In the genomic region with DNA sequence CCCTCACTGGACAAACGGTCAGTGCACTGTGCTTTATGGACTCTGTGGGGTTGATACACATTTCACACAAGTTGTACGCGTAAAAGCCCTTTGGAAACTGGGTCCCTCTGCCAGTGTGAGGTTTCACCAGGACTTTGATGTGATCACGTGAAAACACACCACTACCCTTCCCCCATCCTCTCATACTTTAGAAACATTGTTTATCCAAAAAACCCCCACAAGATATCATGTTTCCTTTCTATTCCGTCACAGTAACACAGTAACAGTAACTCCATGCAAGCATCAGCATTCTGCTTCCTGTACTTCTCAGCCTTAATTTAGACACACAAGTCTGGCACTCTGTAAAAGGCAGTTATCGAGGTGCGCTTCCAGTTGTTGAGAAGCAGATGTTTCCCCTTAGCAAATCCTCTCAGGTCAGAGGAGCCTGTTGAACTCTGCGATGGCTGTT, we compare ENCODE assay signal across 13 mouse cellular contexts. TPM values are rescaled to one million over a fixed set of nuclear protein-coding genes. Genes with fewer than 3 reads are reported as not detected.
DNase-seq lines count a peak whose midpoint lies in the region; ATAC-seq and TF ChIP-seq lines count a peak whose summit lies in the region.
"Had no signal": no experiment of that assay in that cellular context is flagged by ENCODE, and none has a peak within 500 bp of the region (broad histone marks: within the 10 kb centered on the region; RNA-seq: fewer than 3 reads in every experiment).

No protein-coding gene starts in this region.

- TF ChIP-seq POLR2A in heart, adult 2 months (IDR thresholded peaks at IDR 0.05; ENCODE audit: insufficient read depth, low read depth, low read length): no peak
- no peak for TF ChIP-seq POLR2A in kidney, adult 2 months (IDR thresholded peaks at IDR 0.05; ENCODE audit: low read depth, low read length)

- peak; percentile 24; the same call in 1 of the 2 replicates for ATAC-seq in heart, embryonic 16.5 days (replicated peaks; ENCODE audit: extremely low read depth, insufficient read depth, low FRiP score)
- no peak for ATAC-seq in hindbrain, embryonic 11.5 days (ENCODE audit: low FRiP score)

- WGBS in heart, embryonic 16.5 days: 56% methylated on average over 8 of the region's 8 CpGs
- 40% methylated on average over 8 of the region's 8 CpGs for WGBS in heart, adult 2 months
- 35% methylated on average over 8 of the region's 8 CpGs for WGBS in kidney, adult 2 months
- WGBS in hindbrain, embryonic 11.5 days: 67% methylated on average over 8 of the region's 8 CpGs

- H3K9ac ChIP-seq in heart, embryonic 16.5 days (ENCODE audit: low read length): no peak overlapping the region
- no peak overlapping the region for H3K9ac ChIP-seq in heart, adult 2 months (ENCODE audit: low read depth, low read length)
- no peak overlapping the region for H3K9ac ChIP-seq in hindbrain, embryonic 11.5 days (ENCODE audit: low read depth, low read length)
- H3K9ac ChIP-seq: hindbrain, embryonic 15.5 days; liver, embryonic 13.5 days had no signal

- intact Hi-C loops in heart, adult 2 months (cut with DNase I): loop anchor here (5.0 kb wide), 1 partner anchor 64 kb away; no protein-coding TSS in a partner anchor

- H3K4me2 ChIP-seq in heart, embryonic 16.5 days (ENCODE audit: low read depth, low read length): peak overlapping the region; percentile 16
- H3K4me2 ChIP-seq in hindbrain, embryonic 11.5 days (replicated peaks; ENCODE audit: low read depth, low read length): no peak overlapping the region
- H3K4me2 ChIP-seq: hindbrain, embryonic 15.5 days; liver, embryonic 13.5 days had no signal

- no peak overlapping the region for H3K4me3 ChIP-seq in heart, embryonic 16.5 days (ENCODE audit: low read length)
- H3K4me3 ChIP-seq in heart, adult 2 months: no peak overlapping the region
- no peak overlapping the region for H3K4me3 ChIP-seq in kidney, adult 2 months (ENCODE audit: insufficient read depth, low read depth, low read length)
- no peak overlapping the region for H3K4me3 ChIP-seq in hindbrain, embryonic 11.5 days (ENCODE audit: low read depth, low read length)
- H3K4me3 ChIP-seq: hindbrain, embryonic 15.5 days; liver, embryonic 13.5 days had no signal

- H3K36me3 ChIP-seq in heart, embryonic 16.5 days (ENCODE audit: control insufficient read depth, insufficient read depth): no peaks in the 10 kb centered on the region
- H3K36me3 ChIP-seq in heart, adult 2 months (ENCODE audit: control insufficient read depth, insufficient read depth, low read length): no peaks in the 10 kb centered on the region
- H3K36me3 ChIP-seq in kidney, adult 2 months (ENCODE audit: control insufficient read depth, insufficient read depth, low read length): no peaks in the 10 kb centered on the region
- H3K36me3 ChIP-seq in hindbrain, embryonic 11.5 days (ENCODE audit: control insufficient read depth, insufficient read depth, low read length): no peaks in the 10 kb centered on the region
- H3K36me3 ChIP-seq: hindbrain, embryonic 15.5 days; liver, embryonic 13.5 days had no signal

- no peaks in the 10 kb centered on the region for H3K9me3 ChIP-seq in heart, embryonic 16.5 days (replicated peaks; ENCODE audit: control insufficient read depth, low read length)
- H3K9me3 ChIP-seq in hindbrain, embryonic 11.5 days (ENCODE audit: control insufficient read depth, low read length): no peaks in the 10 kb centered on the region
- H3K9me3 ChIP-seq: hindbrain, embryonic 15.5 days; liver, embryonic 13.5 days had no signal

- H3K79me2 ChIP-seq in heart, adult 2 months (replicated peaks; ENCODE audit: control insufficient read depth, insufficient read depth, low read length): no peaks in the 10 kb centered on the region

- no peak for DNase-seq in heart, adult 2 months
- DNase-seq in CD8-positive naive resting alpha-beta T cell, adult 2 months (ENCODE audit: low read depth in 2 of 2, low spot score in 2 of 2): peak; percentile 68 to 80
- DNase-seq in kidney, adult 2 months: peak; percentile 80
- DNase-seq in natural killer cell, adult 2 months (ENCODE audit: low spot score in 2 of 2): peak; percentile 3 to 46
- no peak for DNase-seq in urinary bladder, adult 18-20 months (ENCODE audit: low spot score in 2 of 2)
- no peak for DNase-seq in hindbrain, embryonic 11.5 days (ENCODE audit: low spot score)
- DNase-seq in heart, adult 8-10 months (ENCODE audit: low spot score): no peak
- DNase-seq: adrenal gland, adult 2 months; cerebellum, postnatal 10 days; liver, embryonic 13.5 days had no signal

- H3K27ac ChIP-seq in heart, embryonic 16.5 days (ENCODE audit: low read length): peak overlapping the region; percentile 39; the same call in 1 of the 2 replicates
- H3K27ac ChIP-seq in heart, adult 2 months: no peak overlapping the region
- peak overlapping the region; percentile 91 for H3K27ac ChIP-seq in kidney, adult 2 months (ENCODE audit: insufficient read depth, low read depth, low read length)
- H3K27ac ChIP-seq in hindbrain, embryonic 11.5 days (ENCODE audit: low read depth, low read length): no peak overlapping the region
- H3K27ac ChIP-seq: hindbrain, embryonic 15.5 days; liver, embryonic 13.5 days had no signal

- no peaks in the 10 kb centered on the region for H3K27me3 ChIP-seq in heart, embryonic 16.5 days (ENCODE audit: control insufficient read depth, insufficient read depth, low read length)
- no peaks in the 10 kb centered on the region for H3K27me3 ChIP-seq in heart, adult 2 months (ENCODE audit: control insufficient read depth, insufficient read depth, low read length)
- H3K27me3 ChIP-seq in kidney, adult 2 months (replicated peaks; ENCODE audit: control insufficient read depth, insufficient read depth, low read length): no peaks in the 10 kb centered on the region
- H3K27me3 ChIP-seq in hindbrain, embryonic 11.5 days (ENCODE audit: control insufficient read depth, insufficient read depth, low read length): no peaks in the 10 kb centered on the region
- H3K27me3 ChIP-seq: hindbrain, embryonic 15.5 days; liver, embryonic 13.5 days had no signal

- no peak for TF ChIP-seq CTCF in heart, adult 2 months (IDR thresholded peaks at IDR 0.05)
- no peak for TF ChIP-seq CTCF in kidney, adult 2 months (conservative IDR thresholded peaks at IDR 0.05; ENCODE audit: insufficient read depth, insufficient read length, low read depth, low read length)

- H3K4me1 ChIP-seq in heart, embryonic 16.5 days (ENCODE audit: control insufficient read depth, insufficient read depth, low read length): peaks cover 4% of the 10 kb centered on the region
- H3K4me1 ChIP-seq in heart, adult 2 months (ENCODE audit: control insufficient read depth, insufficient read depth, low read length): peaks cover 6% of the 10 kb centered on the region
- peaks cover 16% of the 10 kb centered on the region; the same call in 1 of the 2 replicates for H3K4me1 ChIP-seq in kidney, adult 2 months (ENCODE audit: control insufficient read depth, insufficient read depth, low read length)
- no peaks in the 10 kb centered on the region for H3K4me1 ChIP-seq in hindbrain, embryonic 11.5 days (replicated peaks; ENCODE audit: control insufficient read depth, insufficient read depth, low read length)
- H3K4me1 ChIP-seq: hindbrain, embryonic 15.5 days had no signal

- TF ChIP-seq EP300 in heart, adult 2 months (IDR thresholded peaks at IDR 0.05; ENCODE audit: insufficient read depth, low read depth, low read length): no peak

RNA-seq across cellular contexts. Expression of gene Fam169b, which starts 12.2 kb away (rescaled TPM):
- 7.2 and 15.1 TPM in 2 replicates for polyA plus RNA-seq in heart, embryonic 16.5 days (2015; fragmentation: Nextera tagmentation; extraction: Ambion mirVana)
- total RNA-seq in heart, adult 2 months (2021): under 1 TPM in 1 of 2 experiments, not detected in 1; 0.16 TPM
- polyA plus RNA-seq in heart, adult 2 months (2012; rRNA removed): 0.29 and 0.61 TPM in 2 replicates
- 7.9 and 11.3 TPM in 2 replicates for polyA plus RNA-seq in kidney, adult 2 months (2012; rRNA removed)
- 0.21 and 0.36 TPM in 2 replicates for polyA plus RNA-seq in hindbrain, embryonic 11.5 days (2014; fragmentation: Nextera tagmentation; extraction: Ambion mirVana)
- under 1 TPM in 3 of 4 experiments, not detected in 1; 0.09 to 0.22 (median 0.14) TPM for total RNA-seq in heart, adult 8-10 months (2022)
- total RNA-seq: adrenal gland, adult 2 months had no signal

RNA-seq across cellular contexts. Expression of gene Pgpep1l, which starts 21.8 kb away (rescaled TPM):
- 0.71 TPM in 1 of 2 replicates, not detected in the other for polyA plus RNA-seq in heart, embryonic 16.5 days (2015; fragmentation: Nextera tagmentation; extraction: Ambion mirVana)
- total RNA-seq in heart, adult 2 months (2021): not detected
- polyA plus RNA-seq in heart, adult 2 months (2012; rRNA removed): 0.12 TPM in 1 of 2 replicates, not detected in the other
- polyA plus RNA-seq in kidney, adult 2 months (2012; rRNA removed): 0.16 and 1.1 TPM in 2 replicates
- polyA plus RNA-seq in hindbrain, embryonic 11.5 days (2014; fragmentation: Nextera tagmentation; extraction: Ambion mirVana): not detected in 2 replicates
- under 1 TPM in 1 of 4 experiments, not detected in 3; 0.41 TPM for total RNA-seq in heart, adult 8-10 months (2022)
- total RNA-seq: adrenal gland, adult 2 months had no signal
- polyA plus RNA-seq: adrenal gland, adult 2 months; hindbrain, embryonic 15.5 days; liver, embryonic 13.5 days; small intestine, adult 2 months had no signal

Comparison
In these comparisons a context has a peak if more than half of its experiments do, and no peak if none do; other contexts are left out.
1. H3K27ac ChIP-seq: peak in heart, embryonic 16.5 days (single experiment) and kidney, adult 2 months (single experiment); none in heart, adult 2 months (single experiment) and hindbrain, embryonic 11.5 days (single experiment).
2. DNase-seq: peak in CD8-positive naive resting alpha-beta T cell, adult 2 months (2 of 2), kidney, adult 2 months (single experiment) and natural killer cell, adult 2 months (2 of 2); none in heart, adult 2 months (0 of 2), urinary bladder, adult 18-20 months (0 of 2), hindbrain, embryonic 11.5 days (single experiment) and heart, adult 8-10 months (single experiment).